Mouse (Mus musculus) liver, embryonic 14.5 days (tissue): ENCODE measurements around the gene Pkig. TPM values are rescaled to one million over a fixed set of nuclear protein-coding genes. Genes with fewer than 3 reads are reported as not detected.

Source experiments
- ATAC-seq: fragments of 200-750 bp; cut with Nextera tagmentation; 2 replicates; pipeline ENCODE4 v1.8.0; 2017; ENCODE audit warnings: moderate number of reproducible peaks, mild to moderate bottlenecking, moderate library complexity; ENCODE audit not compliant: insufficient read depth
- DNase-seq, 3 experiments: peaks; one replicate each; pipeline ENCODE4 v3.0.0-alpha.2; 2012 to 2013; ENCODE audit warnings: low read depth in 3 of 3, low spot score in 3 of 3
- H3K27ac ChIP-seq: fragments of 300-500 bp; sonication (generic); 2 replicates; pipeline ENCODE4 v1.5.1; 2014; ENCODE audit warnings: moderate library complexity, mild to moderate bottlenecking, control low read depth, inconsistent platforms
- H3K27me3 ChIP-seq: fragments of 300-500 bp; sonication (generic); 2 replicates; pipeline ENCODE4 v1.6.1; 2014; ENCODE audit warnings: mild to moderate bottlenecking, low read length, moderate library complexity; ENCODE audit not compliant: control insufficient read depth, insufficient read depth
- H3K36me3 ChIP-seq: fragments of 300-500 bp; sonication (generic); replicated peaks from 2 replicates; pipeline ENCODE4 v1.6.1; 2014; ENCODE audit warnings: low read depth; ENCODE audit not compliant: control insufficient read depth, insufficient read depth
- H3K4me1 ChIP-seq, 2 experiments: fragments of 200-500 bp in 1 of 2; fragments of 300-500 bp in 1 of 2; sonication (generic) in 1 of 2; replicated peaks; 2 replicates each; pipeline ENCODE4 v1.6.1; 2012 to 2014; ENCODE audit warnings: antibody characterized with exemption in 1 of 2, inconsistent platforms in 1 of 2, low read length in 1 of 2; ENCODE audit not compliant: control insufficient read depth in 2 of 2, insufficient read depth in 2 of 2
- H3K4me2 ChIP-seq: fragments of 300-500 bp; sonication (generic); 2 replicates; pipeline ENCODE4 v1.6.1; 2014; ENCODE audit warnings: low read depth, mild to moderate bottlenecking, control low read depth, moderate library complexity
- H3K4me3 ChIP-seq, 2 experiments: fragments of 200-500 bp in 1 of 2; fragments of 300-500 bp in 1 of 2; sonication (generic) in 1 of 2; 2 replicates each; pipeline ENCODE4 v1.5.1; 2012 to 2014; ENCODE audit warnings: low read depth in 2 of 2, low read length in 2 of 2, mild to moderate bottlenecking in 2 of 2, control low read depth in 1 of 2, inconsistent platforms in 1 of 2, moderate library complexity in 1 of 2; ENCODE audit not compliant: insufficient read depth in 1 of 2
- H3K9ac ChIP-seq: fragments of 300-500 bp; sonication (generic); replicated peaks from 2 replicates; pipeline ENCODE4 v1.6.1; 2014; ENCODE audit warnings: mild to moderate bottlenecking, control low read depth, moderate library complexity
- H3K9me3 ChIP-seq: fragments of 300-500 bp; sonication (generic); 2 replicates; pipeline ENCODE4 v1.6.1; 2016; ENCODE audit warnings: low read length, mixed read lengths; ENCODE audit not compliant: control insufficient read depth
- CTCF ChIP-seq: IDR thresholded peaks from 2 replicates; pipeline ENCODE4 v1.5.1; 2016; ENCODE audit warnings: antibody characterized with exemption, low read depth, control low read depth
- EP300 ChIP-seq: IDR thresholded peaks from 2 replicates; pipeline ENCODE4 v1.6.1; 2016; ENCODE audit warnings: antibody characterized with exemption, low read depth
- WGBS: fragments of 180-500 bp; shearing (Covaris S2); extraction: QIAGEN DNeasy Blood & Tissue Kit; methylation state at CpG from one replicate; pipeline ENCODE4 v1.1.7; 2014; ENCODE audit not compliant: insufficient replicate concordance; 5-methylcytosine and 5-hydroxymethylcytosine counted together
- polyA plus RNA-seq, 2 experiments: library from polyadenylated mRNA; depleted of rRNA in 1 of 2; stranded (reverse) in 1 of 2; unstranded in 1 of 2; fragments of >200 nt; fragmentation: Nextera tagmentation in 1 of 2; extraction: Ambion mirVana in 1 of 2; gene quantifications; 2 replicates each; pipeline versions ENCODE4 v1.2.1 to v1.2.3; 2012 to 2014

Pkig gene
- polyA plus RNA-seq, 2 experiments: 50.9 to 99.0 TPM

GRCm38 (mm10) chr2:163710000-163710399 lies 51.8 kb downstream of the Pkig start:
- TF ChIP-seq CTCF (no peak), EP300 (no peak)
- Histone ChIP-seq H3K4me3 (no peak overlapping the region), H3K27me3 (no peaks in the 10 kb centered on the region), H3K9me3 (no peaks in the 10 kb centered on the region), H3K4me2 (no peak overlapping the region), H3K36me3 (no peaks in the 10 kb centered on the region), H3K4me1 (peaks cover 5 to 17% of the 10 kb centered on the region in 2 experiments), H3K9ac (no peak overlapping the region), H3K27ac (no peak overlapping the region)
- 81% methylated on average over 9 of the region's 9 CpGs for WGBS
- no peak for DNase-seq
- ATAC-seq: no peak

- ATAC-seq (no peak), DNase-seq (no peak)
- no peak overlapping the region for H3K4me2 ChIP-seq
- H3K27me3 ChIP-seq: no peaks in the 10 kb centered on the region
- H3K27ac ChIP-seq: no peak overlapping the region
- peaks cover 5 to 17% of the 10 kb centered on the region in 2 experiments for H3K4me1 ChIP-seq
- WGBS: 43% methylated on average over 5 of the region's 5 CpGs
- H3K36me3 ChIP-seq: no peaks in the 10 kb centered on the region
- TF ChIP-seq EP300 (no peak), CTCF (no peak)
- no peaks in the 10 kb centered on the region for H3K9me3 ChIP-seq
- H3K9ac ChIP-seq: no peak overlapping the region
- H3K4me3 ChIP-seq: no peak overlapping the region
Measured at GRCm38 (mm10) chr2:163710606-163711159, 52.5 kb downstream of the Pkig start.

GRCm38 (mm10) chr2:163711368-163711868 lies 53.2 kb downstream of the Pkig start:
- ATAC-seq: no peak
- no peak for DNase-seq
- Histone ChIP-seq H3K9ac (no peak overlapping the region), H3K4me3 (no peak overlapping the region), H3K9me3 (no peaks in the 10 kb centered on the region), H3K36me3 (no peaks in the 10 kb centered on the region), H3K4me2 (no peak overlapping the region), H3K27ac (no peak overlapping the region), H3K4me1 (peaks cover 5 to 17% of the 10 kb centered on the region in 2 experiments), H3K27me3 (no peaks in the 10 kb centered on the region)
- TF ChIP-seq CTCF: no peak
- TF ChIP-seq EP300: no peak
- WGBS: 85% methylated on average over 8 of the region's 8 CpGs

GRCm38 (mm10) chr2:163712473-163712872 lies 54.3 kb downstream of the Pkig start:
- Histone ChIP-seq H3K9ac (no peak overlapping the region), H3K27me3 (no peaks in the 10 kb centered on the region), H3K4me2 (no peak overlapping the region), H3K36me3 (no peaks in the 10 kb centered on the region), H3K27ac (no peak overlapping the region), H3K9me3 (no peaks in the 10 kb centered on the region), H3K4me1 (peaks cover 5 to 17% of the 10 kb centered on the region in 2 experiments), H3K4me3 (no peak overlapping the region)
- 34% methylated on average over 7 of the region's 7 CpGs for WGBS
- no peak for DNase-seq
- no peak for ATAC-seq
- TF ChIP-seq EP300 (no peak), CTCF (no peak)

- TF ChIP-seq CTCF (no peak), EP300 (no peak)
- Histone ChIP-seq H3K4me1 (peaks cover 5 to 17% of the 10 kb centered on the region in 2 experiments), H3K27me3 (no peaks in the 10 kb centered on the region), H3K4me2 (no peak overlapping the region), H3K9me3 (no peaks in the 10 kb centered on the region), H3K4me3 (no peak overlapping the region), H3K36me3 (no peaks in the 10 kb centered on the region), H3K9ac (no peak overlapping the region), H3K27ac (no peak overlapping the region)
- DNase-seq: no peak
- ATAC-seq: no peak
- 66% methylated on average over 6 of the region's 6 CpGs for WGBS
Measured at GRCm38 (mm10) chr2:163712874-163713273, 54.7 kb downstream of the Pkig start.
